Mouse (Mus musculus): ENCODE data around the gene Atp8b4.

DNA sequence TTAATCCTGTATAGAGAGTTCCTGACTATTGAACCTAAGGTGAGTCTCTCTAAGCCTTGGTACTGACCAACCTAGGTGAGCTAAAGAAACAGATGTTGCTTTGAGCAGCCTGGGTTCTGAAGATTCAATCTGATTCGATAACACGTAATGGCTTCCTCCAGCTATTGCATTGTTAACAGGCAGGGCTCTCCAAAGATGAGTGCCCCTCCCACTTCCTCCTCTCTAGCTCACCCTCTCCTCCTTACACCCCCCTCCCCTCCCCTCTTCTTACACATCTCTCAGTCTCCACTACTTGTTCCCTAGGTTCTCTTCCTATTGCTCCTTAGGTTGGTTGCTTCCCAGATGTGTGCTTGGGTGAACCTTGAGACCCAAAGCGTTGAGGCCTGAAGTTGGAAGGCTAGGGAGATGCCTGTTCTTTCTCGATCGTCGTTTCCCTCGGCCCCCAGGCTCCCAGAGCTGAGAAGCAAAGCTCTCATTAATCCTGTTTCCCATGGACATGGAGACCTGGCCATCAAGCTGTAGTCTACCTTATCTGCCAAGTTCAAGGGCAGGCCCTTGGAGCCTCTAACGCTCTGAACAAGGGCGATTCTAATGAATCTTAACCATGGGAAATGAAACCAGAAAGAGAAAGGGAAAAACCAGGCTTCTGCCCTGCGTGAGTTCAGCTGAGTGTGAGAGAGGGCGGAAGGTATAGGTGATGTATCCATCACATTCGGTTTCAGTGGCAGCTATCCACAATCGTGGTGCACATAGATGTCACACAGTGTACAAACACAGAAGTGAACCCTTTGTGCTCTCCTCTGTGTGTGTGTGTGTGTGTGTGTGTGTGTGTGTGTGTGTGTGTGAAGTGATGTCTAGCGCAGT lies 4.4 kb downstream of the Atp8b4 start:
- no peak for TF ChIP-seq POLR2A (IDR thresholded peaks at IDR 0.05; ENCODE audit: low read depth, low read length)
- TF ChIP-seq CTCF (conservative IDR thresholded peaks at IDR 0.05; ENCODE audit: insufficient read depth, insufficient read length, low read depth, low read length): no peak

All from kidney, adult 2 months (tissue).